ENCODE assay signal across 12 mouse cellular contexts in the genomic region with DNA sequence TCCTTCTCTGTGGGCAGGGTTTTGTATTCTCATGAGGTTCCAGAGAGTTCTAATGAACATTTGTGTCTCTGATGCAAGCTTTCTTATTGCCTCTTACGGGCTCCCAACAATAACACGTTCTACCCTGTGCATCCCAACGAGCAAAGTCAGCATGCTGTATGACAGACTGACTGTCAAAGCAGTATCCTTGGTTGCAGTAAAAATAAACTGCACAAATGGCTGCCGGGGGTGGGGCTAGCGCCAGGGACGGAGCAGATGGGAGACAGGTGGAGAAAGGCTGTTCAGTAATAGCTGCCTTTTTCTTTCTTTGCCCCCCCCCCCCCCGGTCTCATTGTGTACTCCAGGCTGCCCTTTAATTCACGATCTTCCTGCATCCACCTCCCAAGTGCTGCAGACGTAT. TPM values are rescaled to one million over a fixed set of nuclear protein-coding genes. Genes with fewer than 3 reads are reported as not detected.
DNase-seq lines count a peak whose midpoint lies in the region; ATAC-seq and TF ChIP-seq lines count a peak whose summit lies in the region.
"Had no signal": no experiment of that assay in that cellular context is flagged by ENCODE, and none has a peak within 500 bp of the region (broad histone marks: within the 10 kb centered on the region; RNA-seq: fewer than 3 reads in every experiment).

No protein-coding gene starts in this region.

- no peak for TF ChIP-seq CTCF in hindbrain, postnatal 0 days (IDR thresholded peaks at IDR 0.05; ENCODE audit: low read depth)
- TF ChIP-seq CTCF in forebrain, postnatal 0 days (IDR thresholded peaks at IDR 0.05; ENCODE audit: low read depth): no peak

- no peaks in the 10 kb centered on the region for H3K9me3 ChIP-seq in hindbrain, postnatal 0 days (ENCODE audit: low read length)
- no peaks in the 10 kb centered on the region for H3K9me3 ChIP-seq in hindbrain, embryonic 10.5 days
- H3K9me3 ChIP-seq in forebrain, postnatal 0 days (ENCODE audit: low read length): no peaks in the 10 kb centered on the region
- H3K9me3 ChIP-seq: limb, embryonic 13.5 days had no signal

- no peaks in the 10 kb centered on the region for H3K27me3 ChIP-seq in hindbrain, postnatal 0 days (ENCODE audit: insufficient read depth, low read length)
- H3K27me3 ChIP-seq in hindbrain, embryonic 10.5 days (ENCODE audit: insufficient read depth, poor library complexity, severe bottlenecking): no peaks in the 10 kb centered on the region
- no peaks in the 10 kb centered on the region for H3K27me3 ChIP-seq in forebrain, postnatal 0 days (ENCODE audit: insufficient read depth, low read length)
- H3K27me3 ChIP-seq: limb, embryonic 13.5 days had no signal

- H3K4me1 ChIP-seq in hindbrain, postnatal 0 days (ENCODE audit: insufficient read depth, low read length): no peaks in the 10 kb centered on the region
- H3K4me1 ChIP-seq in hindbrain, embryonic 10.5 days (replicated peaks): no peaks in the 10 kb centered on the region; the same call in 1 of the 2 replicates
- H3K4me1 ChIP-seq in forebrain, postnatal 0 days (ENCODE audit: insufficient read depth): no peaks in the 10 kb centered on the region; the same call in 1 of the 2 replicates
- H3K4me1 ChIP-seq: limb, embryonic 13.5 days had no signal

- peak; percentile 38; the same call in 1 of the 2 replicates for ATAC-seq in hindbrain, postnatal 0 days
- ATAC-seq in forebrain, postnatal 0 days: peak; percentile 87
- ATAC-seq: activated CD4-positive, CD25-positive, alpha-beta regulatory T cell, adult 4 months had no signal

- H3K4me2 ChIP-seq in hindbrain, postnatal 0 days (ENCODE audit: low read depth, low read length): no peak overlapping the region
- H3K4me2 ChIP-seq in forebrain, postnatal 0 days (ENCODE audit: low read depth): no peak overlapping the region
- H3K4me2 ChIP-seq: limb, embryonic 13.5 days had no signal

- no peaks in the 10 kb centered on the region for H3K36me3 ChIP-seq in hindbrain, postnatal 0 days (ENCODE audit: insufficient read depth, low read length)
- no peaks in the 10 kb centered on the region for H3K36me3 ChIP-seq in hindbrain, embryonic 10.5 days
- H3K36me3 ChIP-seq in forebrain, postnatal 0 days (ENCODE audit: insufficient read depth): no peaks in the 10 kb centered on the region
- H3K36me3 ChIP-seq: limb, embryonic 13.5 days had no signal

- H3K4me3 ChIP-seq in hindbrain, postnatal 0 days (ENCODE audit: low read length): no peak overlapping the region
- H3K4me3 ChIP-seq in hindbrain, embryonic 10.5 days: no peak overlapping the region
- H3K4me3 ChIP-seq in forebrain, postnatal 0 days (ENCODE audit: low read depth, low read length): no peak overlapping the region
- H3K4me3 ChIP-seq: limb, embryonic 13.5 days had no signal

- WGBS in hindbrain, postnatal 0 days: 44% methylated on average over 9 of the region's 9 CpGs
- WGBS in hindbrain, embryonic 10.5 days: 72% methylated on average over 9 of the region's 9 CpGs
- 36% methylated on average over 9 of the region's 9 CpGs for WGBS in forebrain, postnatal 0 days

- intact Hi-C loops in left cerebral cortex, postnatal 25 days (cut with DNase I): loop anchor here (2.0 to 5.0 kb wide), 4 partner anchors 31 to 244 kb away; a partner anchor contains a TSS
- intact Hi-C loops in heart, postnatal 25 days (cut with DNase I): loop anchor here (2.0 to 5.0 kb wide), 3 partner anchors 54 to 245 kb away; a partner anchor contains a TSS

- H3K27ac ChIP-seq in hindbrain, postnatal 0 days: no peak overlapping the region
- no peak overlapping the region for H3K27ac ChIP-seq in hindbrain, embryonic 10.5 days
- no peak overlapping the region; the same call in 1 of the 2 replicates for H3K27ac ChIP-seq in forebrain, postnatal 0 days (ENCODE audit: low read depth, low read length)
- H3K27ac ChIP-seq: limb, embryonic 13.5 days had no signal

- no peak overlapping the region for H3K9ac ChIP-seq in hindbrain, postnatal 0 days (replicated peaks; ENCODE audit: low read length)
- no peak overlapping the region for H3K9ac ChIP-seq in forebrain, postnatal 0 days
- H3K9ac ChIP-seq: limb, embryonic 13.5 days had no signal

- no peak for DNase-seq in hindbrain, postnatal 0 days (ENCODE audit: low spot score)
- no peak for DNase-seq in hindbrain, embryonic 10.5 days (ENCODE audit: low spot score)
- DNase-seq in cerebellum, adult 9-11 months: peak; percentile 12
- DNase-seq in forebrain, postnatal 0 days: peak; percentile 66
- peak; percentile 35 to 57 for DNase-seq in left cerebral cortex, postnatal 25 days (ENCODE audit: low spot score in 2 of 2)
- no peak for DNase-seq in heart, postnatal 25 days (ENCODE audit: low spot score)
- no peak for DNase-seq in adrenal gland, postnatal 10 days
- DNase-seq: heart, postnatal 4 days had no signal

RNA-seq across cellular contexts. Expression of a gene that starts 13.5 kb away (rescaled TPM):
- total RNA-seq in hindbrain, postnatal 0 days (2014; rRNA removed): not detected in 2 replicates
- polyA plus RNA-seq in hindbrain, postnatal 0 days (2015; fragmentation: Nextera tagmentation; extraction: Ambion mirVana): not detected in 2 replicates
- polyA plus RNA-seq in hindbrain, embryonic 10.5 days (2016; fragmentation: Nextera tagmentation; extraction: Ambion mirVana): not detected in 2 replicates
- not detected in 2 replicates for total RNA-seq in forebrain, postnatal 0 days (2014; rRNA removed)
- not detected in 2 replicates for polyA plus RNA-seq in forebrain, postnatal 0 days (2015; fragmentation: Nextera tagmentation; extraction: Ambion mirVana)
- total RNA-seq in left cerebral cortex, postnatal 25 days (2021): not detected
- not detected for total RNA-seq in heart, postnatal 25 days (2021)
- total RNA-seq in adrenal gland, postnatal 10 days (2021): not detected
- total RNA-seq: heart, postnatal 4 days had no signal
- polyA plus RNA-seq: activated CD4-positive, CD25-positive, alpha-beta regulatory T cell, adult 4 months; gonadal fat pad, adult 2 months; kidney, embryonic 16.5 days; limb, embryonic 13.5 days had no signal

RNA-seq across cellular contexts. Expression of a gene that starts 28.0 kb away (rescaled TPM):
- 108 and 131 TPM in 2 replicates for total RNA-seq in hindbrain, postnatal 0 days (2014; rRNA removed)
- polyA plus RNA-seq in hindbrain, postnatal 0 days (2015; fragmentation: Nextera tagmentation; extraction: Ambion mirVana): 414 and 417 TPM in 2 replicates
- polyA plus RNA-seq in hindbrain, embryonic 10.5 days (2016; fragmentation: Nextera tagmentation; extraction: Ambion mirVana): 352 and 355 TPM in 2 replicates
- total RNA-seq in forebrain, postnatal 0 days (2014; rRNA removed): 241 and 268 TPM in 2 replicates
- 541 and 596 TPM in 2 replicates for polyA plus RNA-seq in forebrain, postnatal 0 days (2015; fragmentation: Nextera tagmentation; extraction: Ambion mirVana)
- total RNA-seq in left cerebral cortex, postnatal 25 days (2021): 100 to 1,000 TPM; 266 to 287 TPM
- total RNA-seq in heart, postnatal 25 days (2021): 100 to 1,000 TPM; 134 to 140 TPM
- total RNA-seq in adrenal gland, postnatal 10 days (2021): 100 to 1,000 TPM; 186 TPM

RNA-seq across cellular contexts. Expression of a gene that starts 54.1 kb away (rescaled TPM):
- total RNA-seq in hindbrain, postnatal 0 days (2014; rRNA removed): 0.52 TPM in 1 of 2 replicates, not detected in the other
- polyA plus RNA-seq in hindbrain, postnatal 0 days (2015; fragmentation: Nextera tagmentation; extraction: Ambion mirVana): 0.05 and 0.18 TPM in 2 replicates
- 0.11 and 0.18 TPM in 2 replicates for polyA plus RNA-seq in hindbrain, embryonic 10.5 days (2016; fragmentation: Nextera tagmentation; extraction: Ambion mirVana)
- total RNA-seq in forebrain, postnatal 0 days (2014; rRNA removed): 0.48 TPM in 1 of 2 replicates, not detected in the other
- 0.05 TPM in 1 of 2 replicates, not detected in the other for polyA plus RNA-seq in forebrain, postnatal 0 days (2015; fragmentation: Nextera tagmentation; extraction: Ambion mirVana)
- total RNA-seq in left cerebral cortex, postnatal 25 days (2021): not detected
- under 1 TPM; 0.10 to 0.11 TPM for total RNA-seq in heart, postnatal 25 days (2021)
- total RNA-seq in adrenal gland, postnatal 10 days (2021): 1 to 10 TPM in 1 of 2 experiments, under 1 TPM in 1; 0.48 to 1.6 TPM

Comparison
In these comparisons a context has a peak if more than half of its experiments do, and no peak if none do; other contexts are left out.
1. DNase-seq: peak in cerebellum, adult 9-11 months (single experiment), forebrain, postnatal 0 days (single experiment) and left cerebral cortex, postnatal 25 days (2 of 2); none in hindbrain, postnatal 0 days (single experiment), hindbrain, embryonic 10.5 days (single experiment), heart, postnatal 25 days (single experiment) and adrenal gland, postnatal 10 days (single experiment).